Mouse (Mus musculus) c-Kit-negative CD71-positive TER-119-positive erythroid progenitor cells, embryonic 14.5 days (primary cell): ENCODE measurements around the gene Styk1.

ENCODE experiments used
- DNase-seq: peaks from one replicate; pipeline ENCODE4 v3.0.0-alpha.2; 2013; ENCODE audit warnings: low read depth, low spot score

Gene Styk1

DNA sequence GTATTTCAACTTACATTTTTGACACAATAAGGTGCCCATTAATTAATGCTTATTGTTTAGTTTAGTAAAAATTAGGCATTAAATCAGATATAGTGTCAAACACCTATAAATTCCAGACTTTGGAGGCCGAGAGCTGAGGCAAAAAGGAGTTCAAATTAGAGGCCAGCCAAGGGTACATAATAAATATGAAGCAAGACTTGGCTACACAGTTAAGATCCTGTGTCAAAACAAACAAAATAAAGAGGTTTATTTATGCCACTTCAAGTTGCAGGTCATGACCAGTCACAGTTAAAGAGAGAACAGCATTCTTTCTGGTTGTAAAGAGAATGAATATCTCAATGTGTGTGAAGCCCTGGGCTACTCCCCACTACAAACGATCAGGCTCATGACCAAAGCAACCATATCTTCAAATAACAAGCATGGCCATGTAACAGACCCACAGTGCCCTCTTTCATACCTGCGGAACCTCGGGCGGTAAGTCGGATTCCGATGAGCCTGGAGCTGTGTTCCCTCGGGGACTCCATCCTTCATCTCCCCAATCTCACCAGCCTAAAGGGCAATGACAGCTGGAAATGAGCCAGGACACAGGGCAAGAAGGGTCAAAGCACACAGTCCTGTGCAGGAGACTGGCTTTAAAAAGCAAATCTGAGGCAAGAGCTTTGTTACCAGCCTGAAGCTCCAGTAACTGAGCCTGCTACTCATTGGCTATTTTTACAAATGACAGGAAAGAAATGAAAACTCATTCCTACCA, 16.6 kb upstream of the Styk1 start:
- no peak for DNase-seq

DNA sequence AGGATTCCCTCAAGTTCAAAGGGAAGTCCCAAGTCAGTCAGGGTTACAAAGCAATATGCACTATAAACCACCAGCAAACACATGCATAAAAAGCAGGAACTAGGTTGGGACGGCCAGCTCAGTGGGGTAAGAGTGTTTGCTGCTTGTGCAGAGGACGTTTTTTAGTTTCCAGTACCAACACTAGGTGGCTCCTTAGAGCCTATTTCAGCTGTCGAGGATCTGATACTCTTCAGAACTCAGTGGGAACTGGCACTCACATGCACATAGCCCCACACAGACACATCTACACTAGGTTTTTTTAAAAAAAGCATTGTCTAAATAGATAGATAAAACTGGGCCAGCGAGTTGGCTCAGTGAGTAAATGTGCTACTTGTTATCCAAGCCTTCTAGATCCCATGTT, 13.7 kb upstream of the Styk1 start:
- no peak for DNase-seq

DNA sequence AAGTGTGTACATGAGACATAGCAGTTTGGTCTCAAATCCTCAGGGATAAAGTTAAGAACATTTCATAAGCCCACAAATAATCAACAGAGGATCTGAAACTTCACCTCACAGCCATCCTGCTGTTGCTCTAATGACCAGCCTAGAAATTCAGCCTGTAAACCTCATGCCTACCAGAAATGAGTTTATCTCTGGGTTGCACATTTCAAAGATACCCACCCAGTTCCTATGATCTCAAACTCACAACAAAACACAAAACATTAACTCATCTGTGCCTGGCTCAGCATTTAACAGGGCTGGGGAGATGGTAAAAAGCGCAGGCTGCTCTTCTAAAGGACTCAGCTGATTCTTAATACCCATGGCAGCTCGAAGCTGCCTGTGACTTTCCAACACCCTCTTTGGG, 11.0 kb upstream of the Styk1 start:
- no peak for DNase-seq

DNA sequence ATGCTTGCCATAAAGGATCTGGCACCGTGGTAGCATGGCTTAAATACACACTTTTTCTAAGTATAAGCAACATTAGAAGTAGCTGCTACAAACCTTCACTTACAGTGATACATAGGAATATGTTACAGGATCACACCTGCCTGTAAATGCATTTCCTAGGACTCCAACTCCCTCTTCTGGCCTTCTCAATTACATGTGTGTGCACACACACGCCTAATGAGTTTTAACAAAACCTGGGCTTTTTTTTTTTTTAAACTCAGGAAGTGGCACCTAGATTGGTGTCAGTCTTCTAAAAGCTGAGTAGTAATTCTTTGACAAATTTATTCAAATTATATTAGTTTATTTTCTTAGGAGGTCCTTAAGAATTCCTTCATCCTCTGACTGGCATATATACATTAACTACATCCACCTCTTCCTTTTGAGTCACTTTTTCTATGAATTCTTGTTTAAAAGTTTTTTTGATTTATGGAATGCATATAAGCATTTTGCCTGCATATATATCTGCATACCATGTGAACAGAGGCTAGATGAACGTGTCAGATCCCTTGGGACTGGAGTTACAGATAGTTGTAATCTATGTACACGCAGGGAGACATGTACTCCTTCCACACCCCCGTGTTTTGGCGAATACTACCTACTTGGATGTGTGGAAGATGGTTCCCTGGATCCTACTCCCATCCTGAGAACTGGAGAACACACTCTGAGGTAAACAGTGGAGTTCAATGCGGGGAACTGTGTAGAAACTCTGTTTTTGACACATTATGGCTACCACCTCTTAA, 9.8 kb upstream of the Styk1 start:
- no peak for DNase-seq

DNA sequence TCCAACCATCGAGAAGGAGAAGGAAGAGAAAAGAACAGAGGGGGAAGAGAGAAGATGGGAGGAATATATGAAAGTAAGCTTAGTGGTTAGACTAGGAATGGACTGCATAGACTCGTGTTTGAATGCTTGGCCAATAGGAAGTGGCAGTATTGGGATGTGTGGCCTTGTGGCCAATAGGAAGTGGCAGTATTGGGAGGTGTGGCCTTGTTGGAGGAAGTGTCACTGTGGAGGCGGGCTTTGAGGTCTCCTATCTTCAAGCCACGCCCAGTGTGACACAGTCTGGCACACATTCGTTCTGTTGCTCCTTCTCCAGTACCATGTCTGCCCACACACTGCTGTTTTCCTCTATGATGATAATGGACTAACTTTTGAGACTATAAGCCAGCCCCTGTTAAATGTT, 7.3 kb upstream of the Styk1 start:
- DNase-seq = peak; percentile 78

DNA sequence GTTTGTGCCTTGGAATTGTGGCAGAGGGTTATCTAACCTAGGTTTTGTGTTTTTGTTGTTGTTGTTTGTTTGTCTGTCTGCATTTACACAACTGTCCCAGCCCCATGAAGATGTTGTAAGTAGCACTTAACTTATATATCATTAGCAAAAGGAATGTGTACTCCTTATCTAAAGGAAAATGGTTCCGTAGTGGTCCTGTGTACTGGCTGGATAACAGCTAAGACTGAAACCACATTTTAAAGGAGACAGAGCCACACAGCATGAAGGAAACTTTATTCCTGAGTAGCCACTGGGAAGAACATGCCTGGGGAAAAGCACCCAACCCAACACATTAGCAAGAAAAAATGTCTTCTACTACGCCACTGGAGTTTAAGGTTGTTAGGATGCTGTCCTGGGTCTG, 6.1 kb upstream of the Styk1 start:
- no peak for DNase-seq

DNA sequence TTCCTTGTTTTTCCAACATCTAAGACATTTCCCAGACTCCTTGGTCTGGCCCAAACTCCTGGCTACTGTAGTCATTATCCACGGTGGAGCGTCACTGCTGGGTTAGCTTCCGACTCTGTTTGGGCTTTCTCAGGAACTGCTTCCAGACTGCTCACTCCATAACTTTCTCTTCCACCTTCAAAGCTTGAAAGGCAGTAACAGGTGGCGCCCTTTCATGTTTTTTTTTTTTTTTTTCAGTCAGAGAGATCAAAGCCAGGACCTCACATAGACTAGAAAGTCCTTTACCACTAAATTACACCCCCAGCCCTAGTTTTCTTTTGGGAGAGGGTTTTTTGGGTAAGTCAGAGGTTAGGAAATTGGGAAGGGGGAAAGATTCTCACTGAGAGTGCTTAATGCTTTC, 1.5 kb upstream of the Styk1 start:
- no peak for DNase-seq

DNA sequence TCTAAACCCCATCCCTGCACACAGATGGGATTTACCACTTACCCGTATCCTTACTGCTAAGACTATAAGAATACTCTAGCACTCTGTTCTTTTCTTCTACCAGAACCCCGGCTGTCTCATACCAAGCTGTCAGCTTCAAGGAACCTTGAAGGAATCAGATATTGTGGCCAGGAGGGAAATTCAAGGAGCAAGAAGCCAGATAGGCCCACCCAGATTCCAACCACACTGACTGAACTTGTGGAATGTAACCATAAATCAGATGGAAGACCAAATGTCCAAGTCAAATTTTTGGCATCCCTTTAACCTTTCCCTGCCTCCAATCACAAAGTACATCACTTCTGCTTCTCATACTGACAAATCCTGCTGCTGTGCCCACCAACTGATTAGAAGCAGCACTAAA, 6.4 kb downstream of the Styk1 start:
- DNase-seq = no peak

DNA sequence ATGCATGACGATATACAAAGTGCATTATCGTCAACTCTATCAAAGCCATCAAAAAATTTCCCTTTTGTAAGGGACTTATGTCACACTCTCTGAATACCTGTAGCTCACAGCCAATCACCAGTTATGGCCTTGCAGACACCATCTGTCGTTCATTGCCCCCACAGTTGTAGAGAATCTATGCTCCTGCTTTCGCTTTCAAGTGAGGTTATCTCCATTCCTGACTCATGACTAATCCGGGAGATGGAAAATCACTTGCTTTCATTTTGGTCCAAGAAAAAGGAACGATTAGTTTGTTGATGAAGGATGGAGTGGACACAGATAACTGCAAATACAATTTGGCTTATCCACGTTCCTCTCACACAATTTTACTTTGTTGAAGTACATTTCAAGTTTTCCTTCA, 9.1 kb downstream of the Styk1 start:
- no peak for DNase-seq

DNA sequence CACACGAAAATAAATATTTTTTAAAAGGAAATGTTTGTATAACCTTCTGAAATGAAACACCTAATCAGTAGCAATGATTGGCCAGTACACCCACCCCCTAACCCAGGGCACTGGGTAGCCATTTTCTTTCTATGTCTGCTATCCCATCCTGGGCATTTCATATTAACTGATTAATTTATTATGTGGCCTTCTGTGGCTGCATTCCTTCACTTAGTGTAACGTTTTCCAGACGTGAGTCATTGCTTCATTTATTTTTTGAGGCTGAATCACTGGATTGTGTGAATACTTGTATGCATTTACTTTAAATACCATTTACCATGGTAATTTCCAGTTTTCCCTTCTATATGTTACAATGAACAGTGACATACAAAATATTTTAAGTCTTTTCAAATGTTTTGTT, 13.3 kb downstream of the Styk1 start:
- DNase-seq = no peak

DNA sequence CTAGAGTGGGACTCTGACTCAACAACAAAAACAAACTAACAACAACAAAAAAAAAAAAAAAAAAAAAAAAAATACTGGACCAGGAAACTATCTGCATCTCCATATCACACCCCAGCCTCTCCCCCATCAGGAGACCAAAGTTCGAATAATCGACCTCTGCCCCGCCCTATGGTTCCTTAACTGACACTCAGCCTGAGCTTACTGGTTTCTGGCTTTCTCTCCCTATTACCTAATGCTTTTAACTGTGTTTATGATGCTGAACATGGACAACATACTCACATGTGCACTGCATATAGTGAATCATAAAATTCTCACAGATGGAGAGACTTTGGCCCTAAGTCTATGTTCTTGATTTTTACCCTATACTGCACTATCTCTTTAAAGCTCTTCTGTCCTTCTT, 14.1 kb downstream of the Styk1 start:
- no peak for DNase-seq

DNA sequence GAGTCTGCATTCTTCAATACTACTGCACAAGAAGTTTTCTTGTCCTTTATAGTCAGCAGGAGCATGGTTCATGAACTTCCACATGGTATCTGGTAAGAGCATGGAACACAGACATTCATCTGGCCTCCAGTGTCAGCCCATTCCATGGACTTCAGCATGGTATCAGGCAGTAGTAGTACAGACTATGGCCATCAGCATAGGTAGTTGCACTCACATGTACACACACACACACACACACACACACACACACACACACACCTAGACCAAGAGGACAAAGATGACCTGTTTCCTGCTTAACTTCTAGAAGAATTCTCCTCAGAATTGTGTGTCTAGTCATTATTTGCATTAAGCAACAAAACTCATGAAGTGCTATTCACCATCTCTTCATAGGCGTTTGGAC, 14.6 kb downstream of the Styk1 start:
- DNase-seq = no peak

DNA sequence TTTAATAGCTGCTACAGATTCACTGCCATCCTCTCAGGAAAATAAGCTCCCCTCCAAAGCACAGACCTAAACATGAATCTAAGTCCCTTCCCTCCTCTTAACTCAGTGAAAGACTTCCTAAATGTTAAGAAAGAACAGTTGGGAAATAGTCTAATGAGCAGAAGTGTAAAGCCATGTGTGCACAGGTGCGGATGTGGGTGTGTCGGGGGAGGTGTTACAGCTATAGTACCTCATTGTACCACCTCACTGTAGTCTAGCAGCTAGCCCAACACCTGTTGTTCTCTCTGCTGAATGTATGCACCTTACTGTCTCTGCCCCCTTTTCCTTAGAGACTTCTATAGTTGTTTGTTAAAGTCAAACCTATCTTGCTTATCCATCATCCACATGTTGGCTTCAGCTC, 26.3 kb downstream of the Styk1 start:
- no peak for DNase-seq

DNA sequence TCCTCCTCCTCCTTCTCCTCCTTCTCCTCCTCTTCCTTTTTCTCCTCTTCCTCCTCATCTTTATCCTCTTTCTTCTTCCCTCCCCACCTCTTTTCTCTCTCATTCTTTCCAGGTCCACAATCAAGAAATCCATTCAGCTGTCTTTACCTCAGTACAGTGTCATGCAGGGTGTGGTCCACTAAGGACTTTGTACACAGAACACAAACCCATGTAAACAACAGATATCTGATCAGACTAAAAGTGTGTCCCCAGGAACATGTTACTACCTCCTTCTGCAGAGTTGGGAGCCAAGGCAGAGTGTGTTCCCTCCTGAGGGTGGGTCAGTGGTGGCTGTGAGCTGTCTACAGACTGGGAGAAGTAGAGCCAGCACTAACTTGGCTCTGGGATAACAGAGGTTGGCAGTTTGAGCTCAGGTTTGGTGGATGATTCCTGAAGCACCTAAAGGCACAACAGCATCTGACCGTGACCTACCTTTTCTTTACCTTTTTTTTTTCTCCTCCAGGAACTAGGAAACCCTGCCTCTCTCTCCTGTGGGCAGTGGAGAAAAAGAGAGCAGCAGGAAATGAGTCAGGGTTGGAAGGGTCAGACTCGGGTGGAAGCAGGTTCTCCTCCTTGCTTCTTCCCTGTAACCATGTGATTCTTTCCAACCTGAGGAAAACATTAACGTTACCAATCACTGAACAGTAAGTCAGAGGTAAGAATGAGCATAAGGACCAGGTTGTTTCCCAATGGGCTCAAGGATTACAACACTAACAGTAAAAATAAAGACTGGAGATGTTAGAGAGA, 31.4 kb downstream of the Styk1 start:
- no peak for DNase-seq

DNA sequence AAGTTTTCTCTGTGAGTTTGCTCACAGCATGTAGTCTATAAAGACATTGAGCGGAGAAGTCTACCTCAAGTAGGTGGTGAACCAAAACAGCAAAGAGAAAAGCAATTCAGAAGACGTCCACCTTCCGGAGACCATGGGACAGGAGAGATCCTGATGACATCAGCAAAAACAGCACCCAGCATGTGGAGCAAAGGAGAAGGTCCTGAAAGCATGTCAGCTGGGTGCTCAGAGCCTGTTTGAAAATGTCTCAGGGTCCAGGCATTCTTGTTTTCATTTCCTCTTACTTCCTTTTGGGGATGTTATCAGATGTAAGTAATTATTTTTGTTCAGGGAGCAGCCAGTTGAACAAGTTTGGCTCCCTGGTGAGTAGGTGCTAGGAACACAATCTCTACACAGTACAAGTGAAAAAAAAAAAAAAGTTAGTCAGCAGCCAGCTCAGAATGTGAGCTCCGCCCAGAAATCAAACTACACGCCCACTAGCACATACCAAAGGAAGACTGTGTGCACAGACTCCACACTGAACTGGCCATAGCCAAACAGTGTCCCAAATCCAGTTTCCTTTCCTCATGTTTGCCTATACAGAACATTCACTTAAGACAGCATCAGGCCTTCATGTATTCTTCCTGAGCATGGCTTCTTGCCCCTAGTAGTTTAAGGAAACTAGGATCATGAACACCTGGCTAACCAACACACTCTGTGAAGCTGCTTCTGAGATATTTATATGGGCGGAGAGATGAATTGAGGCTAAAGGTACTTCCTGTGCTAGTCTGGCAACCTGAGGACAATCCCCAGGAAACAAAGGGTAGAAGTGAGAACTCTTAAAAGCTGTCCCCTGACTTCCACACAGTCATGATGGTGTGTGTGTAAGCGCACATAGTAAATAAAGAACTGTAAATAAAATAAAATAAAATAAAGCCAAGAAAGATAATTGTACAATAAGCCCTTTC, 37.0 kb downstream of the Styk1 start:
- DNase-seq = no peak

DNA sequence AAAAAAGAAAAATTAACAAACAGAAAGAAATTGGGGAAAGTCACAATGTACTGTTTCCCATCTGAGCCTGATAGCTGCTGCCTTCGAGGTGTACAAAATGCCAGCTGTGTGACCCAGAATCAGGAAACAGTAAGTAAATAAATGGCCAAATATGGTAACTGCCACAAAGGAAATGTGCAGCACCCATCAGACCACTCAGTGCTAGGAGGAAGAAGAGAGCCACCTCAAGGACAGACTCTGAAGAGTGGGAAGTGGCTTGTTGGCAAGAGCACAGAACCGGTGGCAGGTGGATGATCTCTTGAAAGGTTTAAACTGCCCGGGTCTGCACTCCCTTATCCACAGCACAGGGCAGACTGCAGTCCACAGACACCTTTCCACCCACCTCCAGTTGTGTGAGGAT, 45.4 kb downstream of the Styk1 start:
- no peak for DNase-seq

DNA sequence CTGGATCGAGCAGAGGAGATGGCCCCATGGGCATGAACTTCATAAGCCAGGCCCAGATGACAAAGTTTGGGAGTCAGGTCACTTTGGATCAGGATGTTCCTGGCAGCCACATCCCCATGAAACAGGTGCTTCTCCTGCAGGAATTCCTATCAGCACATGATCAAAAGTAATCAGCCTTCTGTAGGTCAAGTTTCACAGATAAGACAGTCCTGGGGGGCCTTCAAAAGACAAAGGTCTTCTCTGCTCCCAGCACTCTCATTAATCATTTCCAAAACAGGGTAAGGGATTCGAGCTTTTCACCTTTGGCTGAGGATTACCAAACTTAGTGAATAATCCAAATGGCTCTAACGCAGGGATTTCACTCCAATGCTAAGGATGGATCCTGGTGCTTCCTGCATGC, 48.6 kb downstream of the Styk1 start:
- no peak for DNase-seq

DNA sequence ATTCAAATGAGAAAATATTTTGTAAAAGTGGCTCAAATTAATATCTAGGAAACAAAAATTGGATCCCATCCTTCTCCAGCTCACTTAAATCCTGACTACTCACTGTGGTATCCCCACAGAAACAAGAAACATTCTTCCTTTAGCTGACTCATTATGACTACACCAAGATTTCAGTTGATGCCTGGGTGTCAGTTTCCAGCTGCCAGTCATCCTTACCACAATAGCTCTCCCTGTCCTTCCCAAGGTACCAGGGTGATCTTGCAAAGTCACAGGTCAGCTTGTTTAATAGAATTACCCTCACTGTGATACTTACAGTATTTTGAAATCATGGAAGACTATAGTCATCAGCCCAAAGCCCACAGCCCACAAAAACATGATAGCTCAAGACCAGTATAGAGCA, 54.9 kb downstream of the Styk1 start:
- DNase-seq = no peak

DNA sequence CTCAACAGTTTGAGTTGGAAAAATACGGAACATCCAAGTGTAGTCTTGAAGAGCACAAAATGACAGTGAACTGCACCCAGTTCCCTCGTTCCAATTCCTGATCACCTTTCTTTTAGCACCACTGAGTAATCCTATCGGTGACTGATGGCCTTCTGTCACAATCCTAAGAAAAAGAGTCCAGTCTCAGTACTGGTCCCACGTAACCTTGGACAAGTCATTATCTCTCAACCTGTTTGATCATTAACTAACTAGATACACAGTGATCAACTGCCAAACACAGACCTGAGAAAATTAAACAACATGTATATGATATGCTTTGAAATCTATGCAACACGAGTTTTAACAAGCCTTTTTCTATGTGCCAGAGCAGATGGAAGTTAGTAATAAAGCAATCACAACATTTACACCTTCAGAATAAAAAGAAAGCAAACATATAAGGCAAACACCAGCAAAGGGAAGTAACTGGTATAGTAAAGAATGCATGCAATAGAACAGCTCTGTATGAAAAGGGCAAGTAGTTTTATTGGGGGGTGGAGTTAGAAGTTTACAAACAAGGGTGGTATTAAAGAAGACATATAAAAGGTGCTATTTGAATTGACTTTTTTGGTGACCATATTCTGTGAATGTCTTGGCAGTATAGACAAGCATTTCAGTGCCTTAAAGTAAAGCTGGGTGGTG, 58.8 kb downstream of the Styk1 start:
- no peak for DNase-seq

DNA sequence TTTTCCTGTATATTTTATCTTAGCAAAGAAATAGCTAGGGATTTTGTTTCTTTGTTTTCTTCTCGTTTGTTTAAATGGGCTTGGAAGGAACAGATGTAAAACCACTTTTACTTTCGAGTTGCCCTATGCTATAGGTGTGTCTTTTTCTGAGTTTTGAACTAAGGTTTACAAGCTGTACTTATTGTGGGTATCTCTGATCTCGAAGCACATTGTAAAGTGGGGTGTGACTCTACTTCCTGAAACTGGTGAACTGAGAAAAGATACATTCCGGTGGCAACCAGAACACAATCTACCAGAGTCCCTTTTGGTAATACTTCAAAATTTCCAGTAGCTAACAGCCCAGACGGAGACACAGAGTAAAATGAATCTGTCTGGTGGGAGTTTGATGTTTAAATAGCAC, 59.5 kb downstream of the Styk1 start:
- DNase-seq = no peak
